Mouse (Mus musculus) cortical plate, adult 2 months (tissue): ENCODE data around the gene 3110082J24Rik.

Experiments
- CTCF ChIP-seq: fragments of 200-500 bp; IDR thresholded peaks from 2 replicates; pipeline ENCODE4 v1.5.1; 2011; ENCODE audit warnings: mild to moderate bottlenecking, control low read depth, low read length; ENCODE audit not compliant: insufficient read depth; ENCODE audit errors: extremely low read depth
- POLR2A ChIP-seq: fragments of 200-500 bp; IDR thresholded peaks from 2 replicates; pipeline ENCODE4 v1.6.1; 2011; ENCODE audit warnings: mild to moderate bottlenecking, low read length, control low read depth; ENCODE audit not compliant: insufficient read depth; ENCODE audit errors: extremely low read depth

DNA sequence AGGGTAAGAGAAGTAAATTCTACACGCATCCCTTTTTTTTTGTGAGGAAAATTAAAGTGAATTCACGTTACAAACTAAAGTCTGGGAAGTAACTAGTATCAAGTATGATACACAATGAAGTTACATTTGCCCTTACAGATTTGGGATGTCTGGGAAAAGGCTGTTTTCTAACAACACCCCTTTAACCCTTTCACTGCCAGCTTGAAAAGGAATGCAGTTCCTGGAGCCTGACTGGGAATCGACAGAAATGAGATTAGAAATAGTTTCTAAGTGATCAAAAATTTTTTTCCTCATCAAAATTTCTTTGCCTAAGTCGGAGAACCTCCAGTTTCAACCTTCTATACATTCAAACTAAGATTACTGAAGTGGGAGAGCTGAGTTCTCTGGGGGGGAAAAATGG is 48.1 kb upstream of the 3110082J24Rik start:
- TF ChIP-seq CTCF (no peak), POLR2A (no peak)
